Mouse (Mus musculus): ENCODE measurements around the gene Il4. TPM values are rescaled to one million over a fixed set of nuclear protein-coding genes. Genes with fewer than 3 reads are reported as not detected.

Il4 gene
- polyA plus RNA-seq (2012; rRNA removed): not detected in 2 replicates

GRCm38 (mm10) chr11:53618619-53619198, at the start of gene Il4:
Il4 (minus strand) TSS chr11:53618669.

GRCm38 (mm10) chr11:53634556-53634955, 16.1 kb upstream of the Il4 start, which contains the start of gene Il13:
Il13 (minus strand) TSS chr11:53634702.

GRCm38 (mm10) chr11:53567224-53568014, 51.0 kb downstream of the Il4 start, which contains the start of gene Kif3a:
Kif3a (plus strand) TSS chr11:53567379.

Other genes starting within 250 kb of the Il4 start
- gene Leap2, start 195.5 kb downstream of the Il4 start, polyA plus RNA-seq (2012; rRNA removed): not detected in 2 replicates
- 540 and 822 TPM in 2 replicates for gene Uqcrq, start 187.8 kb downstream of the Il4 start, polyA plus RNA-seq (2012; rRNA removed)
- gene Gdf9, start 187.6 kb downstream of the Il4 start, polyA plus RNA-seq (2012; rRNA removed): 1.6 and 3.2 TPM in 2 replicates
- gene Gm10447, start 161.6 kb downstream of the Il4 start, polyA plus RNA-seq (2012; rRNA removed): 0.16 and 0.42 TPM in 2 replicates
- 8.1 and 9.6 TPM in 2 replicates for gene Shroom1, start 161.5 kb downstream of the Il4 start, polyA plus RNA-seq (2012; rRNA removed)
- not detected in 2 replicates for gene Gm9837, start 148.2 kb downstream of the Il4 start, polyA plus RNA-seq (2012; rRNA removed)
- not detected in 2 replicates for gene Gm9945, start 138.5 kb downstream of the Il4 start, polyA plus RNA-seq (2012; rRNA removed)
- 1.6 and 2.7 TPM in 2 replicates for gene Sowaha, start 138.4 kb downstream of the Il4 start, polyA plus RNA-seq (2012; rRNA removed)
- 15.4 and 16.8 TPM in 2 replicates for gene Sept8, start 99.4 kb downstream of the Il4 start, polyA plus RNA-seq (2012; rRNA removed)
- 0.66 and 0.69 TPM in 2 replicates for gene Kif3a, start 51.3 kb downstream of the Il4 start, polyA plus RNA-seq (2012; rRNA removed)
- gene Il13, start 16.0 kb upstream of the Il4 start, polyA plus RNA-seq (2012; rRNA removed): 0.74 and 0.84 TPM in 2 replicates
- gene Rad50, start 88.7 kb upstream of the Il4 start, polyA plus RNA-seq (2012; rRNA removed): 1.4 and 1.5 TPM in 2 replicates
- gene Il5, start 102.1 kb upstream of the Il4 start, polyA plus RNA-seq (2012; rRNA removed): 0.04 and 0.17 TPM in 2 replicates
- gene Irf1, start 151.3 kb upstream of the Il4 start, polyA plus RNA-seq (2012; rRNA removed): 15.6 and 27.3 TPM in 2 replicates
- 0.34 and 0.63 TPM in 2 replicates for gene Gm17334, start 154.5 kb upstream of the Il4 start, polyA plus RNA-seq (2012; rRNA removed)
- gene Gm12216, start 240.6 kb upstream of the Il4 start, polyA plus RNA-seq (2012; rRNA removed): 0.99 and 1.6 TPM in 2 replicates